Mouse (Mus musculus) bone marrow macrophage, adult 2 months (primary cell): Measurements from ENCODE around the gene Lrrc1. TPM values are rescaled to one million over a fixed set of nuclear protein-coding genes. Genes with fewer than 3 reads are reported as not detected.
A peak's percentile ranks its signal among the peaks of the same experiment; 100 is the strongest.

Experiments used
- H3K27ac ChIP-seq: 2 replicates; pipeline ENCODE4 v1.5.1; 2012; ENCODE audit warnings: low read depth, low read length; ENCODE audit not compliant: insufficient read depth
- H3K4me1 ChIP-seq: 2 replicates; pipeline ENCODE4 v1.6.1; 2012; ENCODE audit warnings: low read length; ENCODE audit not compliant: control insufficient read depth, insufficient read depth
- H3K4me3 ChIP-seq: 2 replicates; pipeline ENCODE4 v1.5.1; 2012; ENCODE audit warnings: mild to moderate bottlenecking, low read length, moderate library complexity; ENCODE audit not compliant: insufficient read depth
- CTCF ChIP-seq: IDR thresholded peaks from 2 replicates; pipeline ENCODE4 v1.5.1; 2012; ENCODE audit warnings: low read depth, mild to moderate bottlenecking, low read length, moderate library complexity
- POLR2A ChIP-seq: IDR thresholded peaks from 2 replicates; pipeline ENCODE4 v1.6.1; 2012; ENCODE audit warnings: mild to moderate bottlenecking, low read depth, low read length, borderline replicate concordance
- polyA plus RNA-seq: library from polyadenylated mRNA; stranded (reverse); fragments of >200 nt; gene quantifications from 2 replicates; pipeline ENCODE4 v1.2.4, GENCODE M21; 2012; ENCODE audit not compliant: missing spikeins, insufficient read depth, insufficient read length

Gene Lrrc1
- 1.2 and 1.6 TPM in 2 replicates for polyA plus RNA-seq

DNA sequence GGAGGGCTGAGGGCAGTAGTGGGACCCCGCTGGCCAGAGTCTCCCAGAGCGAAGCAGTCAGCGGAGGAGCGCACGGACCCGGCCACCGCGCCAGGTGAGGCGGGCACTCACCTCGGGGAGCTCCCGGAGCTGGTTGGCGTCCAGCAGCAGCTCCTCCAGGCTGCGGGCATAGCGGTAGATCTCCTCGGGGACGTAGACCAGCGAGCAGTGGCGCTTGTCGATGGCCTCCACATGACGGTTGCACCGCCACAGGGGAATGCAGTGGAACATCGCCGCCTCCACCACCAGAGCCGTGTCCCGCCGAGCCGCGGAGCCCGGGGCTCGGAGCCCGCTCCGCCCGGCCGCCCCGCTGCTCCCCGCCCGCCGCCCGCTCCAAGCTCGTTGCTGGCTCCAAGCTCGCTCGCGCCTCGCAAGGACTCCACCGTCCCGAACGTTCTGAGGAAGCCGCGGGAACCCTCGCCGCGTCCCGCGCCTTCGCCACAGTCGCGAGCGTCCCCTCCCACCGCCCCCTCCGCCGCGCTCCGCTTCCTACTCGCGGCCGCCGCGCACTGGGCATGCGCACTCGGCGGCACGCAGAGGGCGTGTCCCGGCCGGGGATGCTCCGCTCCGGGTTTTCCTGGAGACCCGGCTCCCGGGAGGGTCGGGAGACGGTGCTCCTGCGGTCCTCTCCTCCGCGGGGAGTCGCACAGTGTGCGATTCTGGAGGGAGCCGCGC is at the start of gene Lrrc1:
TSS of gene Lrrc1 (minus strand) at position 517 of the 714 bp plus-strand sequence.
- H3K27ac ChIP-seq = no peak within 1 kb of the TSS

GRCm38 (mm10) chr9:77592423-77592822 is 47.8 kb upstream of the Lrrc1 start:
- Histone ChIP-seq H3K4me3 (no peak overlapping the region), H3K27ac (no peak overlapping the region)
- TF ChIP-seq CTCF (no peak), POLR2A (no peak)

More for the DNA sequence above, at the start of gene Lrrc1:
- Histone ChIP-seq H3K4me1 (peaks cover 3% of the 10 kb centered on the region; the same call in 1 of the 2 replicates), H3K4me3 (peak within 1 kb of the TSS; percentile 70)
- TF ChIP-seq CTCF (no peak), POLR2A (no peak)

DNA sequence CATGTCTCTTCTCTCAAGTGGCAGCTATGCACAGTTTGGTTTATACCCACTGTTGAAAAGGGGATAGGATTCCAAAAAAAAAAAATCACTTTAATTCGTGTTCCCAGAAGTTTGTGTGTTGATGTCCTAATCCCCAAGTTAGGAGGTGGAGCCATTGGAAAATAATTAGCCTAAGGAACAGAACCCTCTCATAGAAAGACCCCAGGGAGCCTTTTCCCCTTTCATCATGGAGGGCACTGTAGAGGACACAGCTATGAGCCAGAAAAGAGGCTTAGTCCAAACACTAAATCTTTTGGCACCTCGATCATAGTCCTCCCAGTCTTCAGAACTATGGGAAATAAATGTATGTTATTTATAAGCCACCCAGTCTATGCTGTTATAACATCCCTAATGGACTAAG is 44.8 kb upstream of the Lrrc1 start:
- no peaks in the 10 kb centered on the region for H3K4me1 ChIP-seq
- no peak overlapping the region for H3K4me3 ChIP-seq
- TF ChIP-seq POLR2A (no peak), CTCF (no peak)
- no peak overlapping the region for H3K27ac ChIP-seq

More at GRCm38 (mm10) chr9:77592423-77592822, 47.8 kb upstream of the Lrrc1 start:
- no peaks in the 10 kb centered on the region for H3K4me1 ChIP-seq

GRCm38 (mm10) chr9:77587616-77588015 is 42.9 kb upstream of the Lrrc1 start:
- no peak for TF ChIP-seq CTCF
- TF ChIP-seq POLR2A = no peak
- Histone ChIP-seq H3K4me3 (no peak overlapping the region), H3K27ac (no peak overlapping the region), H3K4me1 (no peaks in the 10 kb centered on the region)

GRCm38 (mm10) chr9:77586806-77587591 is 42.3 kb upstream of the Lrrc1 start:
- Histone ChIP-seq H3K27ac (no peak overlapping the region), H3K4me1 (no peaks in the 10 kb centered on the region), H3K4me3 (no peak overlapping the region)
- TF ChIP-seq POLR2A = no peak
- no peak for TF ChIP-seq CTCF

DNA sequence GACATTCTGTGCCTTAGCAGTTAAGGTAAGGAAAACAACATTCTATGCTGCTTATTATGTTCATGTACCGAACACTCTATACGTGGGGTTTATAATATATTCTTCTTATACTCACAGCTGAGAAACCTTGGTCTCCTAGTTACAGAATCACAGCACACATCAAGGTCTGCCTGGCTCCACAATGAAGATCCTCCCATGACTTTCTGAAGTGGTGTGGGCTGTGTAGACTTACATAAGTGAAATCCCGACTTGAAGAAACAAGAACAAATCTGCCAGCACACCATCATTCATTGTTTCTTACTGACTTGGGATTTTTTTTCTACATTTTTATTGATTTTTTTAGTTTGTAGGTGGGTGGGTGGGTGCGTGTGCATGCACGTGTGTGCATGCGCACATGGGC is 40.1 kb upstream of the Lrrc1 start:
- Histone ChIP-seq H3K4me1 (no peaks in the 10 kb centered on the region), H3K27ac (no peak overlapping the region), H3K4me3 (no peak overlapping the region)
- no peak for TF ChIP-seq CTCF
- TF ChIP-seq POLR2A = no peak

DNA sequence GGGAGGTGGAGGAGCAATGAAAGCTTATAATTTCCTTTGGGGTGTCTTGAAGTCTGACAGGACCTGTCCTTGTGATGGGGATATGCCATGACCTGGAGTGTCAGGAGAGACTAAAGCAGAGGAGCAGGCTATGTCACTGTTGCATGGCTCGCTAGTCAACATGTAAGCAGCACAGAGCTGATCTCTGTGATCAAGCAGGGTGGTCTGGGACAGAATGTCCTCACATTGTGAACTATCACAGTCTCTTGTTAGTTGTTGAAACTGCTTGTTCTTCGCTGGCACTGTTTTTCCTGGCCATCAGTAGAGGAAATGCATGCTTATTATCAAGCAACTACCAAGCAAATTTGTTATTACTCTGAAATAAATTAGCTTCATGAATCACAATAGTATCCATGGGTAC is 38.6 kb upstream of the Lrrc1 start:
- no peak overlapping the region for H3K4me3 ChIP-seq
- H3K4me1 ChIP-seq = no peaks in the 10 kb centered on the region
- TF ChIP-seq POLR2A = no peak
- TF ChIP-seq CTCF = no peak
- H3K27ac ChIP-seq = no peak overlapping the region

DNA sequence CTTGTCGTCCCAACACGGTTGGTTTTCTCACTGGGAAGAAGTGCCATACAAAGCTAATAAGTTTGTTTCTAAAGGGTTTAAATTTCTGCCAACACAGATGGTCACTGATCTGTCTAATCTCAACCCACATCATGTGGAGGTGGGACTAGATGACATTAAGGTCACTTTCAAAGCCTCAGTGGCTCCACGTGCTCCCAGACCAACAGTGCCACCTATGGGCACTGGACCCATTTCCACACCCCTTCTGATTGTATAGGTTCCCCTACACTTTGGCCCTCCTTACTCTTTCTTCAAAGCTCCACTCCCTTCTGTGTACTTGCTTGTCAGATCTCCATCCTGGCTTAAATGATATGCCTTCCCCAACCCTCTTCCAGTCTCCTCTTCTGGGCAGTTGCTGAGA is 35.2 kb upstream of the Lrrc1 start:
- Histone ChIP-seq H3K27ac (no peak overlapping the region), H3K4me1 (no peaks in the 10 kb centered on the region), H3K4me3 (no peak overlapping the region)
- TF ChIP-seq CTCF (no peak), POLR2A (no peak)

DNA sequence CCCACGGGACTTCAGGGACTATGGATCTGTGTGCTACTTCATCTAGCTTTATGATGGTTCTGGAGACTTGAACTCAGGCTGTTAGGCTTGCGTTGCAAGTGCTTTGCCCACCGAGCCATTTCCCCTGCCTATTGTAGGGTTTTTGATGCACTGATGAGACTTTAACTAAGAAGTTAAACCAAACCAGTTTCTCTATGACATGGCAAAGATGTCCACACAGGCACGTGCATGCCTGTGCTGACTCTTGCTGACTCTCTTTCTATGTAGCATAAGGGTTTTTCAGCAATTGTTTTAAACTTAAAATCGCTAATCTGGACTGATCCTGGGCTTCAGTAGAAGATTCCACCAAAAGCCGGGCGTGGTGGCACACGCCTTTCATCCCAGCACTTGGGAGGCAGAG is 33.3 kb upstream of the Lrrc1 start:
- Histone ChIP-seq H3K4me1 (no peaks in the 10 kb centered on the region), H3K4me3 (no peak overlapping the region), H3K27ac (no peak overlapping the region)
- TF ChIP-seq CTCF (no peak), POLR2A (no peak)

DNA sequence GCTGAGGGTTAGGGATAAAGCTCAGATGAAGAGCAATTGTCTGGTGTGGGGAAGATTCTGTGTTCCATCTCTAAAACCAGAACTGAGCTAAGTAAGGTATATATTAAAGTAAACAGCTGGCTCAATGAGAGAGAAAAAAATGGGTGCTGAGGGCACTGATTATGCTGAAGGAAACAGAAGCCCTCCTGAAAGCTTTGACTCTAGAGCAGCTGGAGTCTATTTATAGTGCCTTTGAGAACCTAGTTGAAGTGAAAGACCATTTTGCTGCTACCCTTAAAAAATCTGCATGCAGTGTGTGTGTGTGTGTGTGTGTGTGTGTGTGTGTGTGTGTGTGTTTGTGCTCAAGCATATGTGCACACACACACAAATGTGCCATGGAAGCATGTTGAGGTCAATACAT is 32.7 kb upstream of the Lrrc1 start:
- Histone ChIP-seq H3K4me1 (no peaks in the 10 kb centered on the region), H3K4me3 (no peak overlapping the region), H3K27ac (no peak overlapping the region)
- TF ChIP-seq CTCF (no peak), POLR2A (no peak)
